Mouse (Mus musculus): ENCODE results near the gene Ccdc186.

- TF ChIP-seq POLR2A (IDR thresholded peaks at IDR 0.05; ENCODE audit: borderline replicate concordance, extremely low read depth, insufficient read depth, insufficient read length, poor library complexity, severe bottlenecking) (no peak), CTCF (IDR thresholded peaks at IDR 0.05; ENCODE audit: borderline replicate concordance, extremely low read depth, insufficient read depth, insufficient read length) (no peak)
Measured at GRCm38 (mm10) chr19:56829267-56829666, 7.3 kb upstream of the Ccdc186 start.
